Mouse (Mus musculus) stomach, postnatal 0 days (tissue): ENCODE results near the gene Serping1. TPM values are rescaled to one million over a fixed set of nuclear protein-coding genes. Genes with fewer than 3 reads are reported as not detected.
A peak's percentile ranks its signal among the peaks of the same experiment; 100 is the strongest.
"Not testable (repeated sequence)": the region's sequence is repeated elsewhere in the genome, so short reads cannot be mapped to it uniquely, and the experiment has no call there.

Experiments used
- ATAC-seq: fragments of 200-750 bp; cut with Nextera tagmentation; 2 replicates; pipeline ENCODE4 v1.8.0; 2017; ENCODE audit not compliant: low FRiP score, low TSS enrichment
- DNase-seq: peaks from one replicate; pipeline ENCODE4 v3.0.0-alpha.2; 2016; ENCODE audit warnings: low spot score
- H3K27ac ChIP-seq: fragments of 300-500 bp; sonication (generic); replicated peaks from 2 replicates; pipeline ENCODE4 v1.5.1; 2014; ENCODE audit warnings: mild to moderate bottlenecking, control low read depth
- H3K27me3 ChIP-seq: fragments of 300-500 bp; sonication (generic); 2 replicates; pipeline ENCODE4 v1.6.1; 2014; ENCODE audit warnings: low read length; ENCODE audit not compliant: control insufficient read depth, insufficient read depth
- H3K36me3 ChIP-seq: fragments of 300-500 bp; sonication (generic); 2 replicates; pipeline ENCODE4 v1.6.1; 2014; ENCODE audit warnings: low read length, mixed read lengths; ENCODE audit not compliant: control insufficient read depth, insufficient read depth
- H3K4me1 ChIP-seq: fragments of 300-500 bp; sonication (generic); replicated peaks from 2 replicates; pipeline ENCODE4 v1.6.1; 2014; ENCODE audit warnings: antibody characterized with exemption; ENCODE audit not compliant: control insufficient read depth, insufficient read depth
- H3K4me2 ChIP-seq: fragments of 300-500 bp; sonication (generic); replicated peaks from 2 replicates; pipeline ENCODE4 v1.6.1; 2014; ENCODE audit warnings: low read depth, mild to moderate bottlenecking, control low read depth, moderate library complexity
- H3K4me3 ChIP-seq: fragments of 300-500 bp; sonication (generic); 2 replicates; pipeline ENCODE4 v1.5.1; 2014; ENCODE audit warnings: low read depth, low read length, control low read depth
- H3K9ac ChIP-seq: fragments of 300-500 bp; sonication (generic); 2 replicates; pipeline ENCODE4 v1.6.1; 2014; ENCODE audit warnings: mild to moderate bottlenecking, low read length, control low read depth, mixed read lengths
- H3K9me3 ChIP-seq: fragments of 300-500 bp; sonication (generic); 2 replicates; pipeline ENCODE4 v1.6.1; 2016; ENCODE audit warnings: low read length; ENCODE audit not compliant: control insufficient read depth
- CTCF ChIP-seq: IDR thresholded peaks from 2 replicates; pipeline ENCODE4 v1.5.1; 2016; ENCODE audit warnings: antibody characterized with exemption, low read depth, mild to moderate bottlenecking, moderate library complexity
- EP300 ChIP-seq: optimal IDR thresholded peaks from 2 replicates; pipeline ENCODE3; 2016; ENCODE audit warnings: antibody characterized with exemption
- WGBS: fragments of 180-500 bp; shearing (Covaris S2); extraction: QIAGEN DNeasy Blood & Tissue Kit; methylation state at CpG from one replicate; pipeline ENCODE4 v1.1.7; 2014; 5-methylcytosine and 5-hydroxymethylcytosine counted together
- polyA plus RNA-seq: library from polyadenylated mRNA; unstranded; fragments of >200 nt; fragmentation: Nextera tagmentation; extraction: Ambion mirVana; gene quantifications from 2 replicates; pipeline ENCODE4 v1.2.1, GENCODE M21; 2015

The Serping1 gene
- polyA plus RNA-seq, 1 experiment from 2014 or later = 103 TPM

DNA sequence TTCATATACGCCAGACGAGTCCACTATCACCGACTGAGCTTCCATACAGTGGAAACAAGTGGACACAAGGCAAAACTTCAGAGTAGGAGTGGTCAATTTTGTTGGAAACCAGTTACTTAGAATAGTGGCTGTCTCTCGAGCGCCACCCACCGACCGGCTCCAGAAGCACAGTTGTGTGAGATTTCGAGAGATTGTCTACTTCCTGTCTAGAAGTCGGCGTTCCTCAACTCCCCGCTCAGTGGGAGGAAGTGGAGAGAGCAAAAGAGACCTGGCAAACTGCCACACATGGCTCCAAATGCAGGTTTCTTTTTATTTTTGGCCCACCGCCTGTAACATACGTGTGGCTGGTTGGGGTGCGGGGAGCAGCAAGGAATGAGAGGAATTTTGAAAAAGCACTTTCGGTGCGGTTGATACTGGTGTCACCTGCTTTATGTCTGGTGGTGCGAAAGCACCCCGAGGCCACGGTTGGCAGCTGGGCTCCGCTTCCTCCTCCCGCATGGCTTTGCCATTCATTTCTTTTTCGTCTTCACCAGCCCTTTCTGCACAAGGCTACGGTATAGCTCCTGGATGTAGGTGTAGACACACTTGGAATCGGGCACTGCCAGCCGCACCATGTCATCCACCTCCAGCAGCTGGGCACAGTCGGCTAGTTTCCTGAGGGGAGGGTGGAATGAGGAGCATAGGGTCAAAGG, 35.8 kb upstream of the Serping1 start:
- ATAC-seq = peak; percentile 80

DNA sequence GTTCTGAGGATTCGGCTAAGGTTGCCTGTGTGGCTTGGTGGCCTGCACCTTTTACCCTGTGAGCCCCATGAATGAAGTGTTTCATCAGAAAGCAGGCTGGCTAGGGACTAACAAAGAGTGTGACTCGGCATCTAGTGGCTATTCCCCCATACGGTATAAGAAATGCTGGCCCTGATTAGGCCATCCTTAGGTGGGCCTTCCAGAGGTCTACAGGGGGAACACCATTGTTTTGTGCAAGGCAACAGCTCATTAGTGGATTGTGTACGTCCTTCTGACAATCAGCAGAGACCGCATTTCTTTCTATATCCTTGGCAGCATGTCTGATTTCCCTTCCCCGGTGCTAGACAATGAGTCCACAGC, 35.3 kb upstream of the Serping1 start:
- no peak overlapping the region for H3K9ac ChIP-seq
- 0 out of 2 replicates have a peak, but pooled peaks cover 2% of the 10 kb centered on the region for H3K4me1 ChIP-seq
- no peaks in the 10 kb centered on the region for H3K36me3 ChIP-seq
- H3K9me3 ChIP-seq = no peaks in the 10 kb centered on the region
- TF ChIP-seq EP300 (no peak), CTCF (no peak)
- H3K4me3 ChIP-seq = no peak overlapping the region
- no peak for DNase-seq
- H3K27me3 ChIP-seq = no peaks in the 10 kb centered on the region
- H3K4me2 ChIP-seq = no peak overlapping the region
- WGBS = 73% methylated on average over 6 of the region's 6 CpGs
- ATAC-seq = 0 out of 2 replicates have a peak, but pooled peaks have one; percentile 4
- no peak overlapping the region for H3K27ac ChIP-seq

More for the DNA sequence above, 35.8 kb upstream of the Serping1 start:
- H3K9me3 ChIP-seq = no peaks in the 10 kb centered on the region
- H3K27me3 ChIP-seq = no peaks in the 10 kb centered on the region
- no peaks in the 10 kb centered on the region for H3K36me3 ChIP-seq
- no peak overlapping the region for H3K9ac ChIP-seq
- peak; percentile 87 for TF ChIP-seq CTCF
- TF ChIP-seq EP300 = no peak
- 32% methylated on average over 26 of the region's 26 CpGs for WGBS
- H3K4me3 ChIP-seq = peak overlapping the region; percentile 35
- peak; percentile 90 for DNase-seq
- 0 out of 2 replicates have a peak overlapping the region, but pooled peaks have one; percentile 8 for H3K27ac ChIP-seq
- H3K4me2 ChIP-seq = peak overlapping the region; percentile 53
- 0 out of 2 replicates have a peak, but pooled peaks cover 2% of the 10 kb centered on the region for H3K4me1 ChIP-seq

DNA sequence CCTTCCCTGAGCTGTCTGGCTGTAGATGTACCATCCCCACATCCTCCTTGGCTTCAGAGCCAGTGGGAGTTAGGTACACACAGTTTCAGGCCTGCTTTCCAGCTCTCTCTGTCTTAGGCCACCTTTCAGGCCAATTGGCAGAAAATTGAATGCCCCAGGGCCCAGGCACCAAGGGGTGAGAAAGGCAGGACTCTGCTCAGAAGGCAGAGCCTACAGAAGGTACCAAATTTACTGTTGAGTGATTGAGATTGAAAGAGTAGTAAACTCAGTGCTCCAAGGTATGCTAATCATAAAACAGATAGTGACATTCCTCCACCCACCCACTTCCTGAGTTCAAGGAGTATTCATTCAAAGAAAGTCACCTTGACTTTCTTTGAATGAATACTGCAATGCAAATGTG, 34.1 kb upstream of the Serping1 start:
- H3K4me2 ChIP-seq = no peak overlapping the region
- H3K4me1 ChIP-seq = 0 out of 2 replicates have a peak, but pooled peaks cover 2% of the 10 kb centered on the region
- H3K9me3 ChIP-seq = no peaks in the 10 kb centered on the region
- H3K36me3 ChIP-seq = no peaks in the 10 kb centered on the region
- no peak for TF ChIP-seq EP300
- TF ChIP-seq CTCF = no peak
- ATAC-seq (no peak), DNase-seq (no peak)
- H3K27ac ChIP-seq = no peak overlapping the region
- no peaks in the 10 kb centered on the region for H3K27me3 ChIP-seq
- H3K4me3 ChIP-seq = no peak overlapping the region
- no peak overlapping the region for H3K9ac ChIP-seq

DNA sequence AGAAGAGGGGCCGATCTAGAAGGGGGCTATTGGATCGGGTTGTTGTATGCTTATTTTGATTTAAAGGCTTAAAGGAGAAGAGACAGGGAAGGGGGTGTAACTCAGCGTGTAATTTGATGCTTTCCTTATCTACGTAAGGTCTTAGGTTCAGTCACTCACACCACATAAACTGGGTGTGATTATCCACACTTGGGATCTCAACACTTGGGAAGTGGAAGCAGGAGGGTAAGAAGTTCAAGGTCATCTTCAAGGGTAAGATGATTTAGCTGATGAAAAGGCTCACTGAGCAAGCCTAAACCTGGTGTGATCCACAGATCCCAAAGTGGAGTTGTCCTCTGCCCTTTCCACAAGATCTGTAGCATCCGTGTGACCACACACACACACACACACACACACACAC, 31.3 kb upstream of the Serping1 start:
- DNase-seq (no peak), ATAC-seq (no peak)
- H3K4me3 ChIP-seq = no peak overlapping the region
- no peak overlapping the region for H3K9ac ChIP-seq
- 0 out of 2 replicates have a peak, but pooled peaks cover 2% of the 10 kb centered on the region for H3K4me1 ChIP-seq
- H3K9me3 ChIP-seq = no peaks in the 10 kb centered on the region
- H3K27me3 ChIP-seq = no peaks in the 10 kb centered on the region
- no peak overlapping the region for H3K27ac ChIP-seq
- 0 out of 2 replicates have a peak, but pooled peaks cover 3% of the 10 kb centered on the region for H3K36me3 ChIP-seq
- TF ChIP-seq EP300 (no peak), CTCF (no peak)
- H3K4me2 ChIP-seq = no peak overlapping the region
- 47% methylated on average over 5 of the region's 5 CpGs for WGBS

DNA sequence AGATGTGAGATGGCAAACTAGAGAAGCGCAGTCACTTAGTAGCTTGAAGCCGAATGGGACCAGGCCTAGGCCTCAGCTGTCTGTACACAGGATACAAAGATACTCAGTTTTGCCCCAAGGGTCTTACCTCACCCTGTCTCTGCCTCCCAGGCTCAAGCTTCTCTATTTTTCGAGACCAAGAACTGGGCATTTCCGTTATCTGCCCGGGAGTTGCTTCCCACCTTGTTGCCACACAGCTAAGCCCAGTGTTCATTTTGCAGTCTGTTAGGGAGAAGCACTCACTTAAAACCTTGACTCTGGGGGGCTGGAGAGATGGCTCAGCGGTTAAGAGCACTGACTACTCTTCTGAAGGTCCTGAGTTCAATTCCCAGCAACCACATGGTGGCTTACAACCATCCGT, 28.7 kb upstream of the Serping1 start:
- 88% methylated on average over 7 of the region's 7 CpGs for WGBS
- Histone ChIP-seq H3K27me3 (no peaks in the 10 kb centered on the region), H3K9ac (no peak overlapping the region), H3K4me1 (no peaks in the 10 kb centered on the region), H3K27ac (no peak overlapping the region), H3K36me3 (0 out of 2 replicates have a peak, but pooled peaks cover 3% of the 10 kb centered on the region), H3K4me3 (no peak overlapping the region), H3K9me3 (no peaks in the 10 kb centered on the region), H3K4me2 (no peak overlapping the region)
- no peak for DNase-seq
- ATAC-seq = no peak
- TF ChIP-seq CTCF (no peak), EP300 (no peak)

DNA sequence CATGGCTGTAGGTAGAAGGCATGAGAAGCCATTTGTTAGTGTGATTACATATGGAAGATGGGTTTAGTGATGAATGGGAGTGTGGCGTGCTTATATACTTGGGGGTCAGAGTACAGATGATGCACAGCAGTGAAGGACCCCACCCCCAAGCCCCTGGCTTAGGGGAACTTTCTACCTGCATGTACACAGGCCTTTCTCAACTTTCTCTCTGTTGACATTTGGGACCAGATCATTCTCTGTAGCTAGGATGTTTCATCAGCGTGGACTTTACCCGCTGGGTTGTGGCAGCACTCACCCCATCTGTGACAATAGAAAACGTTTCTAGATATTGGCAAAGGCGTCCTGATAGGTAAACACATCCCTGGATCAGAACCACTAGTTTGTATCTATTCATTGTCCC, 26.0 kb upstream of the Serping1 start:
- not testable (repeated sequence) for ATAC-seq, H3K4me2 ChIP-seq, H3K27me3 ChIP-seq, H3K4me1 ChIP-seq, DNase-seq, H3K4me3 ChIP-seq, H3K27ac ChIP-seq, H3K9ac ChIP-seq, H3K36me3 ChIP-seq, H3K9me3 ChIP-seq
- 73% methylated on average over 5 of the region's 5 CpGs for WGBS
